Mouse (Mus musculus) large intestine, adult 2 months (tissue): ENCODE results near the gene Slc38a3. TPM values are rescaled to one million over a fixed set of nuclear protein-coding genes. Genes with fewer than 3 reads are reported as not detected.
"Not testable (repeated sequence)": the region's sequence is repeated elsewhere in the genome, so short reads cannot be mapped to it uniquely, and the experiment has no call there.

Source experiments
- DNase-seq: peaks from one replicate; pipeline ENCODE4 v3.0.0-alpha.2; 2012; ENCODE audit warnings: low read depth, low spot score
- WGBS: fragments of 180-500 bp; shearing (Covaris S2); methylation state at CpG from one replicate; pipeline ENCODE4 v1.1.7; 2018; 5-methylcytosine and 5-hydroxymethylcytosine counted together
- polyA plus RNA-seq: library from polyadenylated mRNA; depleted of rRNA; stranded (reverse); fragments of >200 nt; gene quantifications from 2 replicates; pipeline ENCODE4 v1.2.3, GENCODE M21; 2012

Slc38a3 gene
- polyA plus RNA-seq, 1 experiment = 1.5 TPM

DNA sequence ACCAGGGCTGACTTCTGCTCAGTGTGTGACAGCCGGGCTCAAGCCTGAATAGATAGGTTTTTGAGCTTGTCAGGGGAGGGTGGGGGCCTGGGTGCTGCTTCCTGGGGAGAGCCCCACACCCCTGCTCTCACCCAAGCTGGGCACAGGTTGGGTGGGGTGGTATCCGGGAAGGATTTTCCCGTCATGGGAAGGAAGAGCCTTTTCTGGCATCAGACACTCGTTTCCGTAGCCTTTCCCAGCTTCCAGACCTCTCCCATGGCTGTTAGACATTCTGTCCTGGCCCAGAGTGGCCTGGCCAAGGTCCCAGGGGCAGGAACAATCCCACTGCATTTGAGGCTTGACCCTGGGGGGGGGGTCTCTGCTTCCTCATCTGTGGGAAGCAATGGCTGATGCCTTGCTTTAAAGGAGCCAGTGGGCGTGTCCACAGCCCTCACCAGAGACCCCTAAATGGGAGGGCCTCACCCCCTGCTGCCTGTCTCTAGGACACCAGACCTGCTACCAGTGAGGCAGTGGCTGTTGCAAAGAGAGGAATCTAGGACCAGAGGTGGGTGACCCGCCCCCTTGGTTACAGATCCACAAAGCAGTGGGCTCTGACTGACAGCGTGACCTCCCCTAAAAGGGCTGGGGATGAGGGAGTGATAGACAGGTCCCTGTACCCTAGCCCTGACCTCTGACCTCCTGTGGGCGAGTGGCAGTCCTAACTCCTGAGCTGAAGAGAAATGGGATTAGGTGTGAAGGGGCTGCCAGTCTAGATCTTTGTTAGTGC lies 27.7 kb upstream of the Slc38a3 start:
- 73% methylated on average over 9 of the region's 9 CpGs for WGBS
- DNase-seq = no peak

- WGBS = 63% methylated on average over 6 of the region's 6 CpGs
- DNase-seq = no peak
Observed at GRCm38 (mm10) chr9:107696106-107696479, 26.8 kb upstream of the Slc38a3 start.

GRCm38 (mm10) chr9:107695441-107696105 lies 26.2 kb upstream of the Slc38a3 start:
- DNase-seq = no peak
- WGBS = 83% methylated on average over 12 of the region's 12 CpGs

GRCm38 (mm10) chr9:107694627-107695026 lies 25.3 kb upstream of the Slc38a3 start:
- DNase-seq = no peak
- WGBS = 31% methylated on average over 7 of the region's 7 CpGs

DNA sequence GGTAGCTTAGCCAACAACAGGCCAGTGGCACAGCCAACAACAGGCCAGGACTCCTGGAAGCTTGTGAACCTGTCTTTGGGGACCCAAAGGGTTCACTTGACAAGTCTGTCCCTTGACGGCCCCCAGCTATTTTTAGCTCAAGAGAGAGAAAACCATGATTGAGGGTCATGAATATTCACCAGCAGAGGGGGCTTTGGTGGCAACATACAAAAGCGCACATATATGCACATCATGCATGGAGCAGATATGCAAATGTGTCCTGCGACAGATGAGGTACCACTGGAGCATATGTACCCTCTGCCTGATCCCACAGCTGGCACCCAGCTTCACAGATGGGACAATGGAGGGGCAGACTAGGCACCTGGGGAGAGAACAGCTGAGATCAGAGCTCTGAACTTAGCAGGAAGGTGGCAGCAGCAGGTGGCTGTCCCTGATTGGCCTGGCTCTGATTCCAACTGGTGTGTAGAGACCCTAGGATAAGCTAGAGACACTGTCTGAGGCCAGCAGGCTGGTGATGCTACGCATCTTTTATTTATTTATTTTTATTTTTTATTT lies 24.2 kb upstream of the Slc38a3 start:
- 76% methylated on average over 4 of the region's 4 CpGs for WGBS
- no peak for DNase-seq

GRCm38 (mm10) chr9:107692785-107693184 lies 23.5 kb upstream of the Slc38a3 start:
- no peak for DNase-seq
- WGBS = 40% methylated on average over 5 of the region's 5 CpGs

DNA sequence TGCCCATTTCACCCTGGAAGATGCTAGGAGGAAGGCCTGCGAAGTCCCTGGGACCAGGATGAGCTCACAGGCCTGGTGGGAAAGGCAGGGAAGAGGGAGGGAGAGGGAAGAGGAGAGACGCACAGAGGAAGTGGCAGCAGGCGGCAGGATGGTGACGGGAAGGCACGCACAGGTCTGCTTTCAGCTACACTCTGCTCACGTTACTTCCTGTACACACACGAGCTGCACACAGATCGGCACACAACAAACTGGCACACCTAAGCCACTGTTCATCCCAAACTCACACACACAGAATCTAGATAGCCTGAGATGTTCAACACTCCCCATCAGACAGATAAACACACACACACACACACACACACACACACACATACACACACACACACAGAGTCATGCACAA lies 21.1 kb upstream of the Slc38a3 start:
- DNase-seq = no peak
- WGBS = 77% methylated on average over 8 of the region's 8 CpGs

DNA sequence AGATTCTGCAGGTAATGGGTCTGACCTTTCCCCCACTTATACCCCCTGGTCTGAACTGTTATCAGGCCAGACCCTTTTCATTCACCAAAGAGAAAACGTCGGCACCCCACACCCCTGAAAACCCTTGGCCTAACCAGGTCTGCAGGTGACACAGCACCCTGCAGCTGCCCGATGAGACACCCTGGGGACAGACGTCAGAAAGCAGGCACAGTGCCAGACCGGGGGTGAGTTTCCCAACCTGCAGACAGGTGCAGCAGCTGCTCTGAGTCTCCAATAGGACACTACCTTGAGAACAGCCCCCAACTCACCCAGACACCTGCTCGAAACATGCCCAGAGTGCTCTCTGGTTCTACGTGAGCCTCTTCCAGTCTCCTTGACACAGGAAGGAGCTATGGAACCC lies 19.6 kb upstream of the Slc38a3 start:
- WGBS = 39% methylated on average over 7 of the region's 7 CpGs
- no peak for DNase-seq

GRCm38 (mm10) chr9:107688415-107688814 lies 19.1 kb upstream of the Slc38a3 start:
- WGBS = 87% methylated on average over 5 of the region's 5 CpGs
- no peak for DNase-seq

DNA sequence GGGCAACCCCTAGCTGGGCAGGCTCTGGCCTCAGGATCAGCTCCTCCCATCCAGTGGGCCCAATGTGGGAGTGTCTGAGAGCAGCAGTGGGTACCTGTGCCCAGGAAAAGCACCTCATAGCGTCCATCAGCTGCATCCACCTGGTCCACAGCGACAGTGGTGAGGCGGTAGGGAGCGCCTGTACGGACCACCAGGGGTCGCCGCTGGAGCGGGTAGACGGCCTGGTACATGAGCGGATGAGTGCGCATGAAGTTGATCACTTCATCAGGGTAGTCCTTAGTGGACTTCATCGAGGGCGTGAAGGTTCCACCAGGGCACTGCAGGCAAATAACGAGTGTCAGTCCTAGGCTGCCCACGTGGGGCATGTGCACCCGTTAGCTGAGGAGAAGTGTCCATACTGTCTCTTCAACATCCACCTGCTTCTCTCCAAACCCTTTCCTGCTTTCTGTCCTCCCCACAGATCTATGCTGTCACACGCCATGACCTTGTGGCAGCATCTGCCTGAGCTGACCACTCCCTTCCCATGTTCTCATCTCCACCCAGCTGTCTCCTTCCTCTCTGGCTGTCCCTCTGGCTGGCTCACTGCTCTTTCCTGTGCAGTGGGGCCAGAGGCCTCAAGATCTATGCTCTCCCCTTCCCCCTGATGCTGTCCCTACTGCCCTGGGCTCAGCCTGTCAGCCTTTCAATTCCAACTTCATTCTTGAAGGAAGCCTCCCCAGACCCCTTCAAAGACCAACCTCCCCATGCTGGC lies 16.1 kb upstream of the Slc38a3 start:
- 46% methylated on average over 17 of the region's 17 CpGs for WGBS
- DNase-seq = no peak

GRCm38 (mm10) chr9:107682405-107682804 lies 13.1 kb upstream of the Slc38a3 start:
- 87% methylated on average over 20 of the region's 20 CpGs for WGBS

DNA sequence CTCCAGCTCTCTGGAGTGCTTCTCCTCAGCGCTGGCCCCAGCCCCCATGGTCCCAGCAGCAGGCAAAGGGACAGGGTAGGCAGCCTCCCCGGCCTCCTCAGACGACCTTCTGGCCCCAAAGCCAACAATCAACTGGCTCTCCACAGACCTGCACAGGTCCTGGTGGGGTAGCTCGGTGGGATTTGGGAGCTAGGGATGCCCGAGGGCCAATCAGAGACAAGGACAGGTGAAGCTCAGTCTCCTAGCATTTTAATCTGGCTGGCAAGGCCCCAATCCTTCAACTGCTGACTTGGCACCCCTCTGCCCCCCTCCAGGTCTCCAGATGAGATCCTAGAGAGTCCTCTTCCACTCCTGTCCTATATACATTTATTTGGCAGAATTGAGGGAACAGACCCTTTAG lies 10.2 kb upstream of the Slc38a3 start, which contains the start of gene Gnat1:
Gnat1 (minus strand) TSS at position 212 of the 400 bp plus-strand sequence.
- 26% methylated on average over 5 of the region's 5 CpGs for WGBS
- DNase-seq = no peak

More at GRCm38 (mm10) chr9:107682405-107682804, 13.1 kb upstream of the Slc38a3 start:
- no peak for DNase-seq

DNA sequence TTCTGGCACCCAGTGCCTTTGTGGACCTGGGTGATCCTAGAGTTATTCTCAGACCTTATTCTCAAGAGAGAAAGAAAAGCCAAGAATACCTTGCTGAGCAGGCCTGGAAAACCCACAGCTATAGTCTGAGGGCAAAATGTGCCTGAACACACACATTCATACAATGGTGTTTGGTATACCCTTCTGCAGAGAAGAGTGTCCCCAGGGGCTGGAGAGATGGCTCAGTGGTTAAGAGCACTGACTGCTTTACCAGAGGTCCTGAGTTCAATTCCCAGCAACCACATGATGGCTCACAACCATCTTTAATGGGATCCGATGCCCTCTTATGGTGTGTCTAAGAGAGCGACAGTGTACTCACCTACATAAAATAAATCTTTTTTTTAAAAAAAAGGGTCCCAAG lies 9.5 kb upstream of the Slc38a3 start:
- WGBS = 90% methylated on average over 2 of the region's 2 CpGs
- no peak for DNase-seq

DNA sequence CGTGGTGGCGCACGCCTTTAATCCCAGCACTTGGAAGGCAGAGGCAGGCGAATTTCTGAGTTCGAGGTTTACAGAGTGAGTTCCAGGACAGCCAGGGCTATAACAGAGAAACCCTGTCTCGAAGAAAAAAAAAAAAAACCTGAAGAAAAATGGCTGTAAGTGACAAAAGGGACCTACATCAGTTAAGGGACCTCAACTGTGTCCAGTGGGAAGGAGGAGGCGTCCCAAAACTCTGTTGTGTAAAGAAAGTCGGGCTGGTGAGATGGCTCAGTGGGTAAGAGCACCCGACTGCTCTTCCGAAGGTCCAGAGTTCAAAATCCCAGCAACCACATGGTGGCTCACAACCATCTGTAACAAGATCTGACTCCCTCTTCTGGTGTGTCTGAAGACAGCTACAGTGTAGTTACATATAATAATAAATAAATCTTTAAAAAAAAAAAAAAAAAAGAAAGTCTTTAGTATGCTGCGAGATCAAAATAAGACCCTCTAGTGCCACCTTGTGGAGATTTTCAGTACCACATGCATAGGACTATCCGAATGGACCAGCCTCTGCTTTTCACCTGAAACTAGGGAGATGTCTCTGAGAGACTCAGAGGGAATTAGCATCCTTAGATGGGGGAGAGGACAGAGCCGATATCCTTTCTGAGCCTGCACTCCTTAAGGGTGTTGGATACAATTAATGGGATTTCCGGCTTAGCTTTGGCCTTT lies 8.6 kb upstream of the Slc38a3 start:
- DNase-seq = not testable (repeated sequence)
- 33% methylated on average over 14 of the region's 14 CpGs for WGBS

DNA sequence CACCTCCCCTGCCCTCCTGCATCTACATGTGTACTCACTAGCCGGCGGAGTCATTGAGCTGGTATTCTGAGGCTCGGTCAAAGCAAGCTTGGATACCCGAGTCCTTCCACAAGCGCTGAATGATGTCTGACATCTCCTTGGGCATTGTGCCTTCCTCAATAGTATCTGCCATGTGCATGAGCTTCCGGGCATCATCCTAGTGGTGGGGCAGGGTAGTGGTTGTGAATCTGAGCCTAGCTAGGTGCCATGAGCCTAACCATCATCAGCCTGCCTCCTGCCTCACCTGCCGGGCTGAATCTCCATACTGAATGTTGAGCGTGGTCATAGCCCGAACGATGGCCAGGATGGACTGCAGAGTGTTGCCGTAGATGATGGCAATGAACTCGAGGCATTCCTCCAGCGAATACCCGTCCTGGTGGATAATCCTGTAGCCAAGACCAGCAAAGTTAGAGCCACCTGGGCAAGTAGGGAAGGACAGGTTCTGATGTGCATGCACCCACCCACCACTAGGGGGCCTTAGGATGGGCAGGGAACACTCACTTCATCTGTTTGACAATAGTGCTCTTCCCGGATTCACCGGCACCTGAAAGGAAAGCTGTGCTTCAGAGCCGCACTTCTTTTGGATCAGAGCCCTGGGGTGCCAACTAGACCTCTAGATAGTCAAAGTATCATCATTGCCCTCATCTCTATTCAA lies 7.9 kb upstream of the Slc38a3 start:
- DNase-seq = no peak

DNA sequence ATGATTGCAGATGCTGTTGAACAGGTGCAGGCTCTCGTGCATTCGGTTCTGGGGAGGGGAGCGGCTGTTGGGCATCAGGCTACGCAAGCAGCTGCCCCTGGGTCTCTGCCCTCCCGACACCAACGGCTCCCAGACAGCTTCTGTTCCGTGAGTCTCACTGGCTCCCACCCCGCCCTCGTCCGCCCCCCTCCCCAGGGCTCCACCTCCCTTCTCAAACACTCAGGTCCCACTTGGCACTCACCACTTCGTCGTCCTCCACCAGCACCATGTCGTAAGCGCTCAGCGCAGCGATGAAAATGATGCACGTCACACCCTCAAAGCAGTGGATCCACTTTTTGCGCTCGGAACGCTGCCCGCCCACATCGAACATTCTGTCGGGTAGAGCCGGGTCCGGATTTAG lies 7.0 kb upstream of the Slc38a3 start:
- no peak for DNase-seq
- 3% methylated on average over 25 of the region's 25 CpGs for WGBS

More for the DNA sequence above, 7.9 kb upstream of the Slc38a3 start:
- WGBS = 21% methylated on average over 17 of the region's 17 CpGs

- no peak for DNase-seq
Observed at GRCm38 (mm10) chr9:107675671-107676301, 6.5 kb upstream of the Slc38a3 start.

GRCm38 (mm10) chr9:107674609-107675429 lies 5.5 kb upstream of the Slc38a3 start:
- WGBS = 68% methylated on average over 9 of the region's 9 CpGs
- no peak for DNase-seq

More at GRCm38 (mm10) chr9:107675671-107676301, 6.5 kb upstream of the Slc38a3 start:
- 2% methylated on average over 39 of the region's 39 CpGs for WGBS
